ENCODE assay signal across 22 mouse cellular contexts in the genomic region with DNA sequence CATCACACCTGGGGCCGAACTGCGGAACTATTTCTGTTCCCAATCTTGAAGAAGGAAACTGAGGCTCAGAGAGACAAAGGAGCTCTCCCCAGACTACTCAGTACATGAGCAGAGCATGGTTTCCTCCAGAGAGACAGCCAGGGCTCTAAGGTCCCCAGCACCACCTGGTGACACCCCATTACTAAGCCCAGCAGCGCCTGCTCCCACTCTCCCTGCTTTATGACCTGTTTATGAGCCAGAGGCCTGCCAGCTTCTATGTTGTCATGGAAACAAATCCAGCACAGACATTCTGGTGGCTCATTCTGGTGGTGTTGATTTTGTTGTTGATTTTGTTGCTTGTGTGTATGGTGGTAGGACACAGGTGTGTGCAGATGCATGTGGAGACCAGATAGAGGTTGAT. TPM values are rescaled to one million over a fixed set of nuclear protein-coding genes. Genes with fewer than 3 reads are reported as not detected.
DNase-seq lines count a peak whose midpoint lies in the region; ATAC-seq lines count a peak whose summit lies in the region.
"Had no signal": no experiment of that assay in that cellular context is flagged by ENCODE, and none has a peak within 500 bp of the region (broad histone marks: within the 10 kb centered on the region; RNA-seq: fewer than 3 reads in every experiment).

No protein-coding gene starts in this region.

- peak; percentile 28 for DNase-seq in cerebellum, adult 11-12 months
- DNase-seq in cerebellum, postnatal 25 days, result no peak
- peak; percentile 35 for DNase-seq in midbrain, embryonic 11.5 days (ENCODE audit: low spot score, missing footprints)
- DNase-seq in midbrain, embryonic 10.5 days (ENCODE audit: low spot score), result no peak
- peak; percentile 66 for DNase-seq in limb, embryonic 10.5 days (ENCODE audit: low spot score)
- no peak for DNase-seq in left cerebral cortex, adult 11 months (ENCODE audit: low spot score)
- no peak for DNase-seq in lung, postnatal 4 days
- DNase-seq: adrenal gland, adult 2 months; cerebellum, postnatal 10 days; gastrocnemius, postnatal 14 days; heart, postnatal 4 days; lung, adult 18-20 months; right cerebral cortex, adult 18-20 months; thymus, postnatal 4 days had no signal

- no peak overlapping the region for H3K4me3 ChIP-seq in midbrain, embryonic 11.5 days (ENCODE audit: low read depth, low read length)
- H3K4me3 ChIP-seq in midbrain, embryonic 10.5 days, result no peak overlapping the region
- H3K4me3 ChIP-seq in limb, embryonic 10.5 days, result no peak overlapping the region
- H3K4me3 ChIP-seq in midbrain, embryonic 15.5 days, result no peak overlapping the region
- H3K4me3 ChIP-seq: embryonic facial prominence, embryonic 13.5 days; heart, embryonic 15.5 days had no signal

- H3K9me3 ChIP-seq in midbrain, embryonic 11.5 days (ENCODE audit: control insufficient read depth, low read length), result no peaks in the 10 kb centered on the region
- H3K9me3 ChIP-seq in midbrain, embryonic 10.5 days (replicated peaks), result no peaks in the 10 kb centered on the region
- no peaks in the 10 kb centered on the region for H3K9me3 ChIP-seq in limb, embryonic 10.5 days (replicated peaks)
- no peaks in the 10 kb centered on the region for H3K9me3 ChIP-seq in midbrain, embryonic 15.5 days
- H3K9me3 ChIP-seq: embryonic facial prominence, embryonic 13.5 days; heart, embryonic 15.5 days had no signal

- no peak overlapping the region for H3K9ac ChIP-seq in midbrain, embryonic 11.5 days (ENCODE audit: low read length)
- no peak overlapping the region for H3K9ac ChIP-seq in midbrain, embryonic 15.5 days
- H3K9ac ChIP-seq: embryonic facial prominence, embryonic 13.5 days; heart, embryonic 15.5 days had no signal

- no peak overlapping the region for H3K4me2 ChIP-seq in midbrain, embryonic 11.5 days
- H3K4me2 ChIP-seq in midbrain, embryonic 15.5 days, result no peak overlapping the region
- H3K4me2 ChIP-seq: embryonic facial prominence, embryonic 13.5 days; heart, embryonic 15.5 days had no signal

- H3K36me3 ChIP-seq in midbrain, embryonic 11.5 days (ENCODE audit: control insufficient read depth, insufficient read depth, low read length), result no peaks in the 10 kb centered on the region
- H3K36me3 ChIP-seq in midbrain, embryonic 10.5 days, result no peaks in the 10 kb centered on the region
- H3K36me3 ChIP-seq in limb, embryonic 10.5 days, result no peaks in the 10 kb centered on the region
- H3K36me3 ChIP-seq in midbrain, embryonic 15.5 days (replicated peaks), result no peaks in the 10 kb centered on the region
- H3K36me3 ChIP-seq: embryonic facial prominence, embryonic 13.5 days; heart, embryonic 15.5 days had no signal

- no peak for ATAC-seq in midbrain, embryonic 11.5 days (ENCODE audit: low FRiP score)
- ATAC-seq in midbrain, embryonic 15.5 days (replicated peaks), result peak; percentile 62; the same call in 1 of the 2 replicates
- ATAC-seq: hindbrain, embryonic 16.5 days had no signal

- H3K27me3 ChIP-seq in midbrain, embryonic 11.5 days (ENCODE audit: control insufficient read depth, insufficient read depth, low read length), result no peaks in the 10 kb centered on the region
- H3K27me3 ChIP-seq in midbrain, embryonic 10.5 days (ENCODE audit: low read depth, poor library complexity, severe bottlenecking), result peaks cover 4% of the 10 kb centered on the region; the same call in 1 of the 2 replicates
- H3K27me3 ChIP-seq in limb, embryonic 10.5 days (ENCODE audit: low read depth, poor library complexity, severe bottlenecking), result peaks cover 74% of the 10 kb centered on the region
- H3K27me3 ChIP-seq in midbrain, embryonic 15.5 days (replicated peaks), result no peaks in the 10 kb centered on the region
- H3K27me3 ChIP-seq: embryonic facial prominence, embryonic 13.5 days; heart, embryonic 15.5 days had no signal

- no peak overlapping the region for H3K27ac ChIP-seq in midbrain, embryonic 11.5 days (ENCODE audit: low read depth, low read length)
- no peak overlapping the region for H3K27ac ChIP-seq in midbrain, embryonic 10.5 days (replicated peaks)
- H3K27ac ChIP-seq in limb, embryonic 10.5 days, result 0 out of 2 replicates have a peak overlapping the region, but pooled peaks have one; percentile 39
- no peak overlapping the region for H3K27ac ChIP-seq in midbrain, embryonic 15.5 days
- H3K27ac ChIP-seq: embryonic facial prominence, embryonic 13.5 days; heart, embryonic 15.5 days had no signal

- peaks cover 13% of the 10 kb centered on the region for H3K4me1 ChIP-seq in midbrain, embryonic 11.5 days (ENCODE audit: control insufficient read depth, insufficient read depth, low read length)
- H3K4me1 ChIP-seq in midbrain, embryonic 10.5 days, result peaks cover 41% of the 10 kb centered on the region
- peaks cover 52% of the 10 kb centered on the region for H3K4me1 ChIP-seq in limb, embryonic 10.5 days
- H3K4me1 ChIP-seq in midbrain, embryonic 15.5 days, result peaks cover 35% of the 10 kb centered on the region
- H3K4me1 ChIP-seq: embryonic facial prominence, embryonic 13.5 days had no signal

- WGBS in midbrain, embryonic 11.5 days, result 79% methylated on average over 3 of the region's 3 CpGs
- WGBS in midbrain, embryonic 10.5 days, result 84% methylated on average over 3 of the region's 3 CpGs
- 67% methylated on average over 3 of the region's 3 CpGs for WGBS in limb, embryonic 10.5 days
- 76% methylated on average over 3 of the region's 3 CpGs for WGBS in midbrain, embryonic 15.5 days

RNA-seq across cellular contexts. Expression of a gene that starts 3.6 kb away (rescaled TPM):
- polyA plus RNA-seq in midbrain, embryonic 11.5 days (2014; fragmentation: Nextera tagmentation; extraction: Ambion mirVana), result 0.10 TPM in 1 of 2 replicates, not detected in the other
- not detected in 2 replicates for polyA plus RNA-seq in midbrain, embryonic 10.5 days (2016; fragmentation: Nextera tagmentation; extraction: Ambion mirVana)
- not detected in 2 replicates for polyA plus RNA-seq in limb, embryonic 10.5 days (2016; fragmentation: Nextera tagmentation; extraction: Ambion mirVana)
- not detected in 2 replicates for polyA plus RNA-seq in midbrain, embryonic 15.5 days (2015; fragmentation: Nextera tagmentation; extraction: Ambion mirVana)
- polyA plus RNA-seq: adrenal gland, adult 2 months; embryonic facial prominence, embryonic 13.5 days; heart, embryonic 15.5 days; hindbrain, embryonic 16.5 days; kidney, embryonic 14.5 days; large intestine, adult 2 months; liver, adult 2 months; small intestine, adult 2 months had no signal

RNA-seq across cellular contexts. Expression of a gene that starts 52.6 kb away (rescaled TPM):
- polyA plus RNA-seq in midbrain, embryonic 11.5 days (2014; fragmentation: Nextera tagmentation; extraction: Ambion mirVana), result 16.0 and 17.9 TPM in 2 replicates
- 15.7 and 16.0 TPM in 2 replicates for polyA plus RNA-seq in midbrain, embryonic 10.5 days (2016; fragmentation: Nextera tagmentation; extraction: Ambion mirVana)
- polyA plus RNA-seq in limb, embryonic 10.5 days (2016; fragmentation: Nextera tagmentation; extraction: Ambion mirVana), result 10.6 and 11.5 TPM in 2 replicates
- polyA plus RNA-seq in midbrain, embryonic 15.5 days (2015; fragmentation: Nextera tagmentation; extraction: Ambion mirVana), result 39.5 and 40.5 TPM in 2 replicates

Comparison
In these comparisons a context has a peak if more than half of its experiments do, and no peak if none do; other contexts are left out.
1. DNase-seq: peak in cerebellum, adult 11-12 months (single experiment), midbrain, embryonic 11.5 days (single experiment) and limb, embryonic 10.5 days (single experiment); none in cerebellum, postnatal 25 days (0 of 2), midbrain, embryonic 10.5 days (single experiment), left cerebral cortex, adult 11 months (single experiment) and lung, postnatal 4 days (0 of 2).